Mouse (Mus musculus): ENCODE results near the gene Vmn1r230. TPM values are rescaled to one million over a fixed set of nuclear protein-coding genes. Genes with fewer than 3 reads are reported as not detected.

The Vmn1r230 gene
- not detected in 2 replicates for polyA plus RNA-seq (2015; fragmentation: Nextera tagmentation; extraction: Ambion mirVana)

DNA sequence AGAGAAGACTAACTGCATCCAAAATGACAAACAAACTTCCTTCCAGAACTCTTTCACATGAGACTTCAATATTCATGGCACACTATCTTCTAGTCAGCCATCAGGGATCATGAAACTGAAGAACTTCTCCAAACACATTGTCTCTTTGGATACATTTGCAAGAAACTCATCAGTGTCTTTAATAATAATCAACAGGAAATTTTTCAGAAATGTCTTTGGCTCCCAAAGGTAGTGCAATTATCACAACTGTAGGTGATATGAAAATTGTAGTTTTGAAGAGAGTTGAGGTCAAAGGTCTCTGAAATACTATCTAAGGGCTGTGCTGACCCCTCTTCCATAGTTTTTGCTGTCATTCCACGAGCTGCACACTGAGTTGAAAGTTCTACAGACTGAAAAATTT lies at the start of gene Vmn1r230:
TSS of gene Vmn1r230 (plus strand) at position 301 of the 400 bp plus-strand sequence.
- Histone ChIP-seq H3K36me3 (no peaks in the 10 kb centered on the region), H3K4me1 (replicated peaks) (no peaks in the 10 kb centered on the region), H3K9ac (no peak within 1 kb of the TSS), H3K27me3 (no peaks in the 10 kb centered on the region), H3K27ac (replicated peaks) (no peak within 1 kb of the TSS), H3K4me2 (no peak within 1 kb of the TSS), H3K4me3 (no peak within 1 kb of the TSS), H3K9me3 (peaks cover 4% of the 10 kb centered on the region)
- 24% methylated on average over 1 of the region's 1 CpGs for WGBS
- ATAC-seq (ENCODE audit: low read depth): no peak

DNA sequence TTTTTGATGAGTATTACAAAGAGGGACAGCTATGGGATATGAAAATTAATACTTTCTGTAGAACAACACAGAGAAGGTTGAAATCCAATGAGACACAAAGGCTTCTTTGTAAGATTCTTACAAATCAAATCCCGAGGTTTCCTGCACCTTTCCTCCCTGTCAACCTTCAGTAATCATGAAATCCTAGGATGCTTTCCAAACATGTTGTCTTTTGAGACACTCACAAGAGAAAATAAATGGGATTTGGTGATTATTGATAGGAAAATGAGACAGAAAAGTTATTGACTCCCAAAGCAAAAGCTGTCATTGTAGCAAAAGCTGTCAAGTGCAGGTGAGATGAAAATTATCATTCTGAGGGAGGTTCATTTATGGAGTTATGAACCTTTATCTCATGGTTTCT lies 29.0 kb upstream of the Vmn1r230 start, which contains the start of gene Vmn1r229:
TSS of gene Vmn1r229 (plus strand) at position 301 of the 400 bp plus-strand sequence.
- no peak within 1 kb of the TSS for H3K27ac ChIP-seq (replicated peaks)
- H3K4me1 ChIP-seq (replicated peaks): no peaks in the 10 kb centered on the region
- H3K4me3 ChIP-seq: no peak within 1 kb of the TSS
- ATAC-seq (ENCODE audit: low read depth): no peak
- no peak within 1 kb of the TSS for H3K9ac ChIP-seq
- 0 out of 2 replicates have a peak, but pooled peaks cover 12% of the 10 kb centered on the region for H3K9me3 ChIP-seq
- H3K27me3 ChIP-seq: no peaks in the 10 kb centered on the region
- H3K4me2 ChIP-seq: no peak within 1 kb of the TSS
- 69% methylated on average over 1 of the region's 1 CpGs for WGBS
- no peaks in the 10 kb centered on the region for H3K36me3 ChIP-seq

Other genes with a start within 250 kb of the Vmn1r230 start
- gene Vmn2r110, start 244.0 kb upstream of the Vmn1r230 start, polyA plus RNA-seq (2015; fragmentation: Nextera tagmentation; extraction: Ambion mirVana): not detected in 2 replicates
- gene Fpr-rs3, start 215.6 kb upstream of the Vmn1r230 start, polyA plus RNA-seq (2015; fragmentation: Nextera tagmentation; extraction: Ambion mirVana): not detected in 2 replicates
- not detected in 2 replicates for gene Vmn1r226, start 157.6 kb upstream of the Vmn1r230 start, polyA plus RNA-seq (2015; fragmentation: Nextera tagmentation; extraction: Ambion mirVana)
- gene Vmn1r227, start 110.6 kb upstream of the Vmn1r230 start, polyA plus RNA-seq (2015; fragmentation: Nextera tagmentation; extraction: Ambion mirVana): not detected in 2 replicates
- not detected in 2 replicates for gene Vmn1r228, start 54.3 kb upstream of the Vmn1r230 start, polyA plus RNA-seq (2015; fragmentation: Nextera tagmentation; extraction: Ambion mirVana)
- not detected in 2 replicates for gene Vmn1r229, start 28.9 kb upstream of the Vmn1r230 start, polyA plus RNA-seq (2015; fragmentation: Nextera tagmentation; extraction: Ambion mirVana)
- not detected in 2 replicates for gene Vmn1r231, start 64.6 kb downstream of the Vmn1r230 start, polyA plus RNA-seq (2015; fragmentation: Nextera tagmentation; extraction: Ambion mirVana)
- not detected in 2 replicates for gene Vmn1r232, start 79.3 kb downstream of the Vmn1r230 start, polyA plus RNA-seq (2015; fragmentation: Nextera tagmentation; extraction: Ambion mirVana)
- gene Ppp2r1a, start 104.9 kb downstream of the Vmn1r230 start, polyA plus RNA-seq (2015; fragmentation: Nextera tagmentation; extraction: Ambion mirVana): 664 and 692 TPM in 2 replicates
- gene Vmn1r233, start 156.0 kb downstream of the Vmn1r230 start, polyA plus RNA-seq (2015; fragmentation: Nextera tagmentation; extraction: Ambion mirVana): not detected in 2 replicates
- gene Zfp160, start 168.5 kb downstream of the Vmn1r230 start, polyA plus RNA-seq (2015; fragmentation: Nextera tagmentation; extraction: Ambion mirVana): 14.5 and 16.7 TPM in 2 replicates